Mouse (Mus musculus) urinary bladder, adult 18-20 months (tissue): ENCODE data around the gene Sorcs2.

Experiments used
- DNase-seq, 2 experiments: peaks; one replicate each; pipeline ENCODE4 v3.0.0; 2022; ENCODE audit warnings: low spot score in 2 of 2, mixed read lengths in 2 of 2

Sorcs2 gene

DNA sequence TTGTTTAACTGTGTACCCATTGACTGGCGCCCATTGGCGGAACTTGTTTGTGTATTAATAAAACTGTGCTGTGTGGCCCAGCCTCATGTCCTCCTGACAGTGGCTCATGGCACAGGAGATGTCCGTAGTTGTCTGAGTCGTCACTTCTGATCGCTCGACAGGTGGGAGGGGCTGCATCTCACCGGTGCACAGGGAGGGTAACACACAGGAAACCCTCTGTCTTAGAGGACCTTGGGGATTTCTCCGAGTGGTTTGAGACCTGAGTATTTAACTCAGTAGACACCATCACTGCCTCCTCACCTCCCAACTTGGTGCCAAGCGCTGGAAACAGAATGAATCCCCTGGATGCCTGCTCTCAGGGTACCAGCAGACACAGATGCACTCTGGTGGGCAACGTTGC lies 394.1 kb downstream of the Sorcs2 start:
- DNase-seq: no peak

DNA sequence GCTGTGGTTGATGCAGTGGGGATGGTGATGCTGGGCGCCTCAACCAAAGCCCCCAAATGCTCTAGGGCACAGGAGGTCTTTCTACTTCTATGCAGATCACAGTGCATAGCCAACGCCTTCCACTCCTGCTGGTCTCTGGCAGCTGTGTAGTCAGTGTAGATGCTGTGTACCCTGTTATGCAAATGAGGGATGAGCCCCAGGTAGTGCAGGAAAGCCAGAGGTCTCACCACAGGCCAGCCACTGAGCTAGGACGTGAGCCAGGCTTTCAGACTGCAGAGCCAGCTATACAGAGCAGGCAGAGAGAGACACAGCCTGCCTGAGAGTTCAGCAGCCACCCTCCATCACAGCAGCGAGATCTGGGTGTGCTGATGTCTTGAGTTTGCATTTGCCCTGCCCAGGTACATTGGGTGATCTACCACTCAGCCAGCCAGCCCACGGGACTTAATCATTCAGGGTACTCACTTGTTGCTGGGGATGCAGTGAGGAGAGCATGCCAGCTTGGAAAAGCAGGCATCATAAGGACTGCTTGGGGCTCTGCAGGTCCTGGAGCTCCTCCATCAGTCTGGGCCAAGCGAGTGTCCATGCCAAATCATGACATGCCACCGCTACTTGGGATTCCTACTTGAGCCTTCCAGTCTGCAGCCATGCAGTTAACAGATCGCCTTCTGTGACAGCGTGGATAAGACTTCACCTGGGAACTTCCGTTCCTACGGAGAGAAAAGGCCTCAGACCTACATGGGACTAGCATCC lies 407.8 kb downstream of the Sorcs2 start:
- no peak for DNase-seq

DNA sequence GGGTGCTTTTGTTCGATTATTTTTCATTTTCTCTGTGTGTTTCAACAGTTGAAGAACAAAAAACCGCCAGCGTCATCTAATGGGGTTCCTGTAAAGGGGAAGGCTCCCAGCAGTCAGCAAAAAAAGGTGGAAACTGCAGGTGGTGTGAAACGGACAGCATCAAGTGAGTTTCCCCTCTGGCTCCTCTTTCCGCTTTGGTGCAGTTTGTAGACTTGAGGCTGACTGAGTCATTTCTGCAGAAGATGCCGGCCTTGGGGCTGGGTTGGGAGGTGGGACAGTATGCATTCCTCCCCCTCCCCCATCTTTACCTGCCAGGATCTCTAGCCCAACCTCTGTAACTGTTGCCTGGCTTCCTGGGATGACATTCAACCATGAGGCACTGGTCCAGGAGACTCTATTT lies 408.4 kb downstream of the Sorcs2 start:
- no peak for DNase-seq

DNA sequence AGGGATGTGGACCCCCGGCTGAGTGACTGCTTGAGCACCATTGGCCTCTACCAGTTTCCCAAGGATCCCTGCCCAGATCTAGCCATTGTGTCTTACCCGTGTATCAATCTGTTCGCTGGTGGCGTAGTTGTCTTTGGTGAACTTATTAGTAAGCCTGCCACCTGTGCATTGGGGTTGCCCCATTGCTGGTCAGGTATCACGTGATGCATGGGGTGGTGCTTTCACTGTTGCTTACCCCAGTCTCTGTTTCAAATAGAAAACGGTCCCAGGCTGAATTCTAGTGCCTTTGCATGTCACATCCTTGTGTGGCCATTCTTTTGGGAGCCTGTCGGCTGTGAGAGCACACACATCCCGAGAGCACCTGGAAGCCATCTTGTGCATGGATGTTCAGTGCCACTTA lies 409.9 kb downstream of the Sorcs2 start:
- no peak for DNase-seq

DNA sequence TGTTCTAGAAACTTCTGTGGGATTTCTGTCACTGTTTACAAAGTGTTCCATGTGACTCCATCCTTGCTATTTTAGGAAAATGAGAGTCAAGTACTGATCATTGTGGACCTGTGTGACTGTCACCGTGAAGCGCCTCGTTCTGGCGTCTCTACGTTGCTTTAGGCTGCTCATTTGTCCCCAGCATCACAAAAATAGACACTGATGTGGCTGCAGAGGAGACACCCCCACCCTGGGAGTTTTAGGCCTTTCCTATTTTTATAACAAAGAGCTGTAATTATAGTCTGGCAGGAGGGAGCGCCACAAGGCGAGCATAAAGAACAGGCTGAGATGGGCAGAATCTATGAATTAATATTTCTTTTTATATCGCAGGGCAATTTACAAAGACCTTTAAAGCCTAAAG lies 412.3 kb downstream of the Sorcs2 start:
- no peak for DNase-seq

DNA sequence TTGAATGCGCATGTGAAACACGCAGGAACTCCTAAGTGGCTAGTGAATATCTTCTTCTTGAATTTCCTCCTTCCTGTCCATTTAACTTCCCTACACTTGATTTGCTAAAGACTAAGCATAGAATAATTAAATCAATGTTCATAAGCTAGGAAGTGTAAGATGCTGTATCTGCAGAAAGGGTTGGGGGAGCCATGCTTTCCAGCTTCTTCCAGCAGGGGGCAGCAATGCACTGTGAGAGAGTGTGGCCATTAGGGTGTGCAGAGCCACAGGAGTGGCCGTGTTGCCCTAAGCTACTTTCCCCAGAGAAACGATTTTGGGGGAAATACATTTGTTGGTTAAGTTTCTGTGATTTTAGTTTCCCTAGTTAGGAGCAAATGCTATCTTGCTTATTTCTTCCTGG lies 416.0 kb downstream of the Sorcs2 start:
- peak; percentile 41 to 71 for DNase-seq

DNA sequence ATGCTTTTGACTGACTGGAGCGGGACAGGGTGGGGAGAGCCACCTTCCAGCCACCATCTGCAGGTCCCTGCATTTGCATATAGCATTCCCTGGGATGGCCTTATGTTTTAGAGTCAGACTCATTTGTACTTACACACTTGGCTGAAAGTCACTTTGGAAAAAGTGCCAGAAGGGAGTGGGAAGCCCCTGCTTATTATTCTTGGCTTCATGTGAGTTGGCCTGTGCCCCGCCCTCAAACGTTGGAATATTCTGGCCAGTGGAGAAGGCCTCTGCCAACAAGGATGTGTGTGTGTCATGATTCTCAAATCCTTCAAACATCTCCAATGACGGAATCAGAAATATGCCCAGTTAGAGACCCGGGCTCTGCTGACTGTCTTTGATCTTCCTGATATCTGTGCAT lies 416.6 kb downstream of the Sorcs2 start:
- DNase-seq: no peak

DNA sequence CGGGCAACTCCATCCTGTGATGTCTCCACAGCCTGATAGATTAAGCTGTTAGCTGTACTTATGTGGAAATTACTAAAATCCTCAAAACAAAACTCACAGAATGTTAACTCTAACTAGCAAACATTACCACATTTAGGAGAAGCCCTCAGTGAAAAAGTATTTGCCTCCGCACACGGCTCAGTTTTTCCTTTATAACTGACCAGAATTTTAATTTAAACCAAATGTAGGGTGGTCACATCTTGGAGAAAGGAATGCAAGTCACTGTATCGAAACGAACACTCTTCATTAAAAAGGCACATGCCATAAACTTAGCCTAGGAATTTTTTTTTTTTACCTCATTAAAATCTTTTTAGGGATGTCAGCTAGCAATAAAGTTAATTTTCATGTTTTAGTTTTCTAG lies 417.4 kb downstream of the Sorcs2 start:
- no peak for DNase-seq

DNA sequence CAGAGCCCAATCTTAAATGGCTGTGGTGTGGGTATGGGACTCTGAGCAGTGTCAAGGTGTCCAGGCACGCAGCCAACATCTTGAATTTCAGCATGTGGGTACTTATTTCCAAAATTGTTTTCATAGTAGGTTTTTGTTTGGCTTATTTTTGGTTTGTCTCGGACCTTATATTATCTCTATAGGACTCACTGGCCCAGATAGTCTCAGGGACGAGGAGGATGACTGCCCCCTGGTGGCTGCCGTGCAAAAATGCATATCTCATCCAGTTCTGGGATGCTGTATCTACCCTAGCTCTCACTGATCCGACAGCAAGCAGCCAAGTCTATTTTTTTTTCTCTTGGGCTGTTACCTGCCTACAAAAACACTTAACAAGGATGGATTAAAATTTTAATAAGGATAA lies 422.3 kb downstream of the Sorcs2 start:
- peak; percentile 36 to 55 for DNase-seq

DNA sequence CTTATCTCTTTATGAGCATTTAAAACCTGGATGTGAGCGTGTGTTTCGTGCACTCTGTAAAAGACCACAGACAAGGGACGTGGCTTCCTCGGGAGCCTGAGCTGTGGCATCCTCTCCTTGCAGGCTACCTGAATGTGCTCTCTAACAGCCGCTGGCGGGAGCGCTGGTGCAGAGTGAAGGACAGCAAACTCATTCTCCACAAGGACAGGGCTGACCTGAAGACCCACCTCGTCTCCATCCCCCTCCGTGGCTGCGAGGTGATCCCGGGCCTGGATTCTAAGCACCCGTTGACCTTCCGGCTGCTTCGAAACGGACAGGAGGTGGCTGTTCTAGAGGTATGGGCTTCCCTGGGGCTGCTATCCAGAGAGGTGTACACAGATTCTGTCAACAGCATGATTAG lies 423.7 kb downstream of the Sorcs2 start:
- DNase-seq: no peak

DNA sequence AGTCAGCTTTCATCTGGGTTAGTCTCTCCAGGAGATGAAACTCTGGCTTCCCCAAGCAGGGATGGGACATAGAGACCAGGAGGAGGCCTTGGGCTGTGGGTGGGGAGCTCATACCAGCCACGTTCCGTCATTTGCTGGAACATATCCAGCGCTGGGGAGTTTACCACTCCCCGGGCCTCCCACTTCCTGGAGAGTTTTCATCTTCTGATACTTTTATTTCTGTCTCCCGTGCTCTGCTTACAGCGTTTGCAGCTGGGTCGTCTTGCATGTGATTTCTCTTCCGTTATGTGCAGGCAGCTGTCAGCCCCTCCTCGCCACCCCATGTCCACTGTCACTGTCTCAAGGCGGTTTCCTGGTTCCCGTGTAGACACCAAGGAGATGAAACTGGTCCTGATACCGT lies 424.1 kb downstream of the Sorcs2 start:
- peak; percentile 26 to 80 for DNase-seq

DNA sequence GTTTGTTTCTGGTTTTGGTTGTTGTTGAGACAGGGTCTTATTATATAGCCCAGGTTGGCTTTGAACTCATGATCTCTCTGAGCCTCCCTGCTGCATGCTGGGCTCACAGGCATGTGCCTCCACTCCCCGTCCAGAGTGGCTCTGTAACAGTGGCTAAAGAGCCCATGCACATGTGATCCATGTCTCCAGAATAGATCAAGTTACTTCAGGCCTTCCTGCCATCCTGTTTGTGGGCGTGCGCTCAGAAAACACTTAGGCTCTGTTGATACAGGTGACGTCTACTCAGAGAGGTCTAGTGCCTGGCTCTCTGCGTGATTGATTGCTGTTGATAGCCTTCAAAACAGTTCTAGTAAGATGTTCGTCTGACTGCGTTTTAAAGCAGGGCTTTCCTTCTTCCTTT lies 425.2 kb downstream of the Sorcs2 start:
- no peak for DNase-seq

DNA sequence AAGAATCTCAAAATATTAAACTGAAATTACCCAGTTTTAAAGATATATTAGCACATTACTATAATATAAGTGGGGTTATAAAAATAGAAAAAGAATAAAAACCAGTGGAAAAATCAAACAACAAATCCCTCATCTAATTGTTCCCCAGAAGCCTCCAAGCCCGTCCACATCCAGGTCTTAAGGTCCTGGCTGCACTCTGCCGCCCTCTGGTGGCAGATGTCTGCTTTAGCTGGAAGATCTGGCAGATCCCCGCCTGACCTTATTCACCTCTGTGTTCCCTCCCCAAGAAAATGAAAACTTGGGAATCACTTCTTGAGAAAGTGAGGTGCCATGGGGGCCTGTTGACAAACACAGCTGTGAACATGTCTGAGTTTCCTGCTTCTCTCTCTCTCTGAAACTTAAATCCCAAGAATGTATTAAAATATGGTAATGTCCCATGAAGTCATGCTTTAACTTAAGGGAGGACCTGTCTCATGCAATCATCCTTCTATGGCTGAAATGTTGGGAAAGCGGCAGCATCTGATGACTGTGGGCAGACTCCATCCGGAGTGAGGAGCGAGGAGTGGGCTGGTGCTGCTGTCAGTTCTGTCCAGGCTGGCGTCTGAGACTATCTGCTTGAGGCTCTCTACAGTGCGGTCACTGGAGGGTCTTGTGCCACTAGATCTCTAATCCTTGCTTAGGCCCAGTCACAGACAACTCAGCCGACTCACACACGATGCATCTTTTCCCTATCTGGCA lies 425.9 kb downstream of the Sorcs2 start:
- peak; percentile 53 to 58 for DNase-seq

DNA sequence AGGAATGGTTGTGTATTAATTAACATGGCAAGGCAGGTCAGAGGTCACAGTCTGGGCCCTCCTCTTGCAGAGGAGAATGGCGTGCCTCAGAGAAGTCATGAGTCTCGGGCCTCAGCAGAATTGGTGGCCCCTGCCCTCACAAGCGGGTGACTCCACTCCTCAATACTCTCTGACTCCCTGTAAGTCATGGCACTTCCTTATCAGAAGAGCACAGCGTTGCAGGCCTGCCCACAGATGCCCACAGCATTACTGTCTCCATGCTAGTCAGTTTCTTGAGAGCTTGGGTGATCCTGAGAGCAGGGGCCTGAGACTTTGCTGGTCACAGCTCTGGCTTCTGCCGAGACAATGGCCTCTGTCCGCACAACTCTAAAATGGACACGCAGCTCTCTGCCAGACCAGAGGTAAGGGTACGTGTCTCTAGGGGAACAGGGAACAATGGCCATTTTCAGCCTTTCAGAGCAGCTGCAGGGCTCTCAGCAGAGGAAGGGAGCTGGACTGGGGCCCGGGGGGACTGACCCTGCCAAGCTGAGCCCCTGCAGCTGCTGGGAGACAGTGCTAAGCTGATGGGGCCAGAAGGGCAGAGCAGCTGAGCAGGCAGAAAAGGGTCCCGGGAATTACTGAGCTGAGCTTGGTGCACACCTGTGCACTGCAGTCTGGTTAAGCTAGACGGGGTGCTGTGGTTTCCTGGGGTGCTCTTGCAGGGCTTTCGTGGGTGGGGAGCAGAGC lies 427.4 kb downstream of the Sorcs2 start:
- no peak for DNase-seq

DNA sequence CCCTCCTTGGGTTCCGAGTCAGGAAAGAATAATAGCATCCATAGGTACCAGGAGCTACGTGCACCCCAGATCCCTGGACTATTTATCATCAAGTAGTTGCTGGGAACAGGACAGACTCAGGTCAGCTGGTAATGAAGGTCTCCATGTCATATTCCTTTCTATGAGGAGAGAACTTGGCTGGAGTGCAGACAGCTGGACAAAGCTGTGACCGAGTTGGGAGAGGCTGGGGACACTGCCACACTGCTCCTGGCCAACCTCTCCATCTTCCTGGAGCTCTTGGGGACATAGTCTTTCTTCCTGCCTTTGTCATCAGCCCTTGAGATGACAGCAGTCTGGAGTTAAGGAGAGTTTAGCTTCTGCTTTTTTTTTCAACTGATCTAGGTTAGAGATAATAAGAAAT lies 428.1 kb downstream of the Sorcs2 start:
- no peak for DNase-seq
